Mouse (Mus musculus) megakaryocyte, embryonic 14.5 days (primary cell): Measurements from ENCODE around the gene Sapcd1.

Source experiments
- FLI1 ChIP-seq: IDR thresholded peaks from 2 replicates; pipeline ENCODE4 v1.6.1; 2012; ENCODE audit warnings: low read length, inconsistent platforms, mixed read lengths
- GATA1 ChIP-seq: IDR thresholded peaks from 3 replicates; pipeline ENCODE4 v1.6.1; 2012; ENCODE audit warnings: mixed read lengths, low read length, inconsistent platforms, borderline replicate concordance

DNA sequence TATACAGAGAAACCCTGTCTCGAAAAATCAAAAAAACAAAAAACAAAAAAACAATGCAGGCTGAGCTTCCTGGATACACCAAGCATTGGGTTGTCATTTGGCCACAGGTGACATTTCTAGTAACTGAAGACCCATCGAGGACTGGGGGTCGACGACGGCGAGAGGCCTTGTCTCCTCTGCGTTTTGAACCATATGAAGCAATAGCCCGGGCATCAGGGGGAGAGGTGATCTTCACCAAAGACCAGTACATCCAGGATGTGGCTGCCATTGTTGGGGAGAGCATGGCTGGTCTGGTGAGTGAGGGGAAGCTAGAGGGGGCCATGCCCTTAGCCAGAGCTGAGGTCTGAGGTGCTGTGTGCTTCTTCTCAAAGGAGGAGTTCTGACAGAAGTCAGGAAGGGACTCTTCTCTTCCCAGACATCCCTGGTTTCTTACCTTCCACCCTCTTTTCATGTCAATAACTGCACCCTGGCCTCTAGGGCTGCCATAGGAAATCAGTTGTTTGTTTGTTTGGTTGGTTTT lies 5.2 kb downstream of the Sapcd1 start:
- no peak for TF ChIP-seq GATA1
- TF ChIP-seq FLI1, result no peak
